Mouse (Mus musculus): ENCODE measurements at regions not wholly inside any gene's neighbourhood (a gene's known extent, or its start where the extent isn't known, plus 50 kb on each side); places are given as distances from the start of the nearest gene placed in this dataset.

DNA sequence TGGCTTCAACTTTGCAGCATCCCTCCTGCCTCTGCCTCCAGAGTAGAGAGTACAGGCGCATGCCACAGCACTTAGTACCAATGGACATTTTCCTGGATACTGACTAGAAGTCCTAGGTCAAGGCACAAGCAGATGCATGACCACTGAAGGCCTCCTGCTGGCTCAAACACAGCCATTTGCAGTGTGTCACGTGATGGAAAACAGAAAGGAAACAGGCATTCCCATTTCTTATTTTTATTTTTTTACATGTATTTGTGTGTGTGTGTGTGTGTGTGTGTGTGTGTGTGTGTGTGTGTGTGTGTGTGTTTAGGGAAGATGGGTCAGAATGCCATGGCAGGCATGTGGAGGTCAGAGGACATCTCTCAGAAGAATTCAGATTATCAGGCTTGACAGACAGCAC is 65.6 kb downstream of the Thap12 start:
- no peak for DNase-seq (ENCODE audit: low read depth, low spot score)

DNA sequence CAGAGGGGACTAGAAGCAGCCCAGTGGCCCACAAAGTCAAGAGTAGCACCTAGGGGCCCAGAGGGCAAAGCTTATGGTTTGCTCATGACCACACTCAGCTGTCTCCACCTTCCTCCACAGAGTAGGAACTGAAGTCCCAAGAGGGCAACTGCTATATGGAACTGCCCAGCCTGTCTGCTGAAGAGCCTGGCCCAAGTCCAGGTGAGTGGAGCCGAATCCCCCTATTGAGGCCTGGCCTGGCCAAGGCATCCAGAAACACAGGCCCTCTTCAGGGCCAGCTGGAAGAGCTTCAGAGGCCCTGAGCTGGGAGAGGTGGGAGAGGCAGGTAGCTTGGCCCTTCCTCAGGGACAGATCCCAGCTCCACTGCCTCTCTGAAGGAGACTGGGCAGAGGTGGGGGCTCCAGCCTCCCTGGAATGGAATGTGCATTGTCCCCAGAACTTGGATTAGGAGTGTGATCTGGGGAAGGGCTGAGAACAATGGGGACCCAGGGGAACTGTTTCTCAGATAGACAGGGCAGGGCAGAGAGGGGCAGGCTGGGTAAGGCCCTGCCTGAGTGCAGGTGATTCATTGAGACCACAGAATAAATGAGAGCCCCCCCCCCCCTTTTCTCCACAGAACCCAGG is 65.7 kb upstream of the Wnt11 start:
- no peak for DNase-seq (ENCODE audit: low read depth, low spot score)

- no peak for DNase-seq (ENCODE audit: low read depth, low spot score)
These were observed 64.5 kb upstream of the Wnt11 start for GRCm38 (mm10) chr7:98770257-98770890.

DNA sequence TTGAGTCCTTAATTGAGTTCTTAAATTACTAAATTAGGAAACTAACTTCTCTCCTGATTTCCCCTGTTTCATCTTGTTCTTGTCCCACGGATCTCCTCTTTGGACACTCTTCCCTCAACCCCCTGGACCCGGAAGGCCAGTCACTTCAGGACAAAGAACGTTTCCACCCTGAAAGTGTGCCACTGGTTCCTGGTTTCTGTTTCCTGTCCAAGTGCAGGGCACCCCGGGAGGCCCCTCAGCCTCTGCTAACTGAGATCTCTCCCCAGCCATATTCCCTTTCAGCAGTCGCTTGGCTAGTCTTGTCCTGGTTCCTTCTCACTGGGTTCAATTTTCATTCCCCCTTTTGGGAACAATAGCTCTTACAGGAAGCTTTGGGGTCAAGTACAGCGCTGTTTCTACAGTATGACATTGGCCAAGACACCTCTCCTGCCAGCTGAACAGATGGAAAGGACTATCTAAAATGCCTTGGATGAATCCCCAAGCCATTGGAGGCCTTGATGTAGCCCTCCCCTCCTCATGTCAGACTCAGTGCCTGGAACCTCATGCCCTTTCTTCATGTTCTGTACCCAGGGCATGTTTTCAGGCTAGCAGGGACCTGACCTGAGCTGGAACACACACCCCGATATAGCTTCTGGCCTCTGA is 63.7 kb upstream of the Wnt11 start:
- no peak for DNase-seq (ENCODE audit: low read depth, low spot score)

- no peak for DNase-seq (ENCODE audit: low read depth, low spot score)
These were observed 60.3 kb upstream of the Wnt11 start for GRCm38 (mm10) chr7:98774597-98774996.

- DNase-seq (ENCODE audit: low read depth, low spot score), result no peak
These were observed 59.9 kb upstream of the Wnt11 start for GRCm38 (mm10) chr7:98775031-98775430.

- DNase-seq (ENCODE audit: low read depth, low spot score), result no peak
These were observed 57.5 kb upstream of the Wnt11 start for GRCm38 (mm10) chr7:98777304-98777849.

DNA sequence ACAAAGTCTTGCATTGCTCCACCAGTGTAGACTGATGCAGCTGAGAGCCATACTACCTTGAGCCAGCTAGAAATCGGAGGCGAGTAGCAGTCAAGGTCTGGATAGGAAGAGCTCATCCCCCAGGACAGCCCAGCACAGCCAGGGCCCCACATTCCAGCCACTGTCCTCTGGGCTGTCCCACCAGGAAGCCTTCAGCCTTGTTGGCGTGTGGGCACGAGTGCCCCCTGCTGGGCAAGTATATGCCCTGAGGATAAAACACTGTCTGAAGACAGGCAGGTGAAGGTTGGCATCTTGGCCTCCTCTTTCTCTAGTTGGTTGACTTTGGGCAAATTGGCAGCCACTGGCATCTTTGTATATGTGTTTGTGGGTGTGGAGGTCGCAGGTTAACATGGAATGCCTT is 56.0 kb upstream of the Wnt11 start:
- DNase-seq (ENCODE audit: low read depth, low spot score), result peak; percentile 56

GRCm38 (mm10) chr7:98783521-98783920 is 51.4 kb upstream of the Wnt11 start:
- DNase-seq (ENCODE audit: low read depth, low spot score), result no peak

DNA sequence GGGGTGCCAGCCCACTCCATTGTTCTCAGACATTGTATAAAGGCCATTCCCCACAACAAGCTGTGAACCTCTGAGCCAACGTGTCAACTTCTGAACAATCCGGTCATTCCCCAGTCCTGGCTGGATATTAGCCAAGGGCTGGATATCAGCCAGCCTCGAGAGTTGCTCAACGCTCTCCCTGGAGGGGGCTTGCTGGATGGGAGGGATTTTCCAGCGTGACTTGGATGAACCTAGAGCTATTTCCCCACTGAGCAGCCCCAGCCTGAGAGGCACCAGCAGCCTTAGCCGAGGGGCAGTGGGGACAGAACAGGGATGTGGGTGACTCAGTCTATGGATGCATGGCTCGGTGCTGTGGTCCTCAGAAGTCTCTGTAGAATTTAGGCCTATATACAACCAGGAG is 51.0 kb upstream of the Wnt11 start:
- no peak for DNase-seq (ENCODE audit: low read depth, low spot score)

- DNase-seq (ENCODE audit: low read depth, low spot score), result no peak
These were observed 50.5 kb upstream of the Wnt11 start for GRCm38 (mm10) chr7:98784369-98784931.
